Mouse (Mus musculus) hindbrain, embryonic 15.5 days (tissue): ENCODE results near the gene Tmem259. TPM values are rescaled to one million over a fixed set of nuclear protein-coding genes. Genes with fewer than 3 reads are reported as not detected.

Experiments
- ATAC-seq: fragments of 200-750 bp; cut with Nextera tagmentation; 2 replicates; pipeline ENCODE4 v1.8.0; 2017; ENCODE audit warnings: low read depth, moderate number of reproducible peaks, moderate TSS enrichment; ENCODE audit not compliant: low FRiP score
- H3K27ac ChIP-seq: fragments of 300-500 bp; sonication (generic); replicated peaks from 2 replicates; pipeline ENCODE4 v1.5.1; 2015; ENCODE audit warnings: mild to moderate bottlenecking, inconsistent platforms
- H3K27me3 ChIP-seq: fragments of 300-500 bp; sonication (generic); 2 replicates; pipeline ENCODE4 v1.6.1; 2015; ENCODE audit warnings: control low read depth, inconsistent platforms
- H3K36me3 ChIP-seq: fragments of 300-500 bp; sonication (generic); 2 replicates; pipeline ENCODE4 v1.6.1; 2015; ENCODE audit warnings: control low read depth, inconsistent platforms
- H3K4me1 ChIP-seq: fragments of 300-500 bp; sonication (generic); replicated peaks from 2 replicates; pipeline ENCODE4 v1.6.1; 2015; ENCODE audit warnings: control low read depth, inconsistent platforms
- H3K4me2 ChIP-seq: fragments of 300-500 bp; sonication (generic); 2 replicates; pipeline ENCODE4 v1.6.1; 2015; ENCODE audit warnings: moderate library complexity, mild to moderate bottlenecking, inconsistent platforms
- H3K4me3 ChIP-seq: fragments of 300-500 bp; sonication (generic); 2 replicates; pipeline ENCODE4 v1.5.1; 2015; ENCODE audit warnings: mild to moderate bottlenecking, inconsistent platforms
- H3K9ac ChIP-seq: fragments of 300-500 bp; sonication (generic); 2 replicates; pipeline ENCODE4 v1.6.1; 2015; ENCODE audit warnings: inconsistent platforms
- H3K9me3 ChIP-seq: fragments of 300-500 bp; sonication (generic); 2 replicates; pipeline ENCODE4 v1.6.1; 2016; ENCODE audit warnings: control low read depth, inconsistent platforms
- WGBS: fragments of 180-500 bp; shearing (Covaris S2); methylation state at CpG from one replicate; pipeline ENCODE4 v1.1.7; 2015; 5-methylcytosine and 5-hydroxymethylcytosine counted together
- polyA plus RNA-seq: library from polyadenylated mRNA; unstranded; fragments of >200 nt; fragmentation: Nextera tagmentation; extraction: Ambion mirVana; gene quantifications from 2 replicates; pipeline ENCODE4 v1.2.1, GENCODE M21; 2015

Tmem259 gene
- polyA plus RNA-seq, 1 experiment from 2014 or later = 27.3 TPM

GRCm38 (mm10) chr10:79936284-79936910 lies 47.7 kb downstream of the Tmem259 start:
- H3K4me3 ChIP-seq = no peak overlapping the region
- no peak for ATAC-seq
- peaks cover 50% of the 10 kb centered on the region for H3K4me1 ChIP-seq
- 72% methylated on average over 10 of the region's 10 CpGs for WGBS
- 0 out of 2 replicates have a peak, but pooled peaks cover 4% of the 10 kb centered on the region for H3K36me3 ChIP-seq
- no peak overlapping the region for H3K9ac ChIP-seq
- peak overlapping the region; percentile 27; the same call in 1 of the 2 replicates for H3K4me2 ChIP-seq
- H3K27ac ChIP-seq = no peak overlapping the region
- no peaks in the 10 kb centered on the region for H3K9me3 ChIP-seq
- no peaks in the 10 kb centered on the region for H3K27me3 ChIP-seq

- H3K4me1 ChIP-seq = peaks cover 56% of the 10 kb centered on the region
- ATAC-seq = no peak
- H3K9me3 ChIP-seq = no peaks in the 10 kb centered on the region
- no peak overlapping the region for H3K4me2 ChIP-seq
- H3K4me3 ChIP-seq = no peak overlapping the region
- no peak overlapping the region for H3K9ac ChIP-seq
- H3K36me3 ChIP-seq = 0 out of 2 replicates have a peak, but pooled peaks cover 4% of the 10 kb centered on the region
- H3K27ac ChIP-seq = 0 out of 2 replicates have a peak overlapping the region, but pooled peaks have one; percentile 10
- H3K27me3 ChIP-seq = no peaks in the 10 kb centered on the region
- WGBS = 83% methylated on average over 16 of the region's 16 CpGs
Measured at GRCm38 (mm10) chr10:79934794-79935569, 49.1 kb downstream of the Tmem259 start.

DNA sequence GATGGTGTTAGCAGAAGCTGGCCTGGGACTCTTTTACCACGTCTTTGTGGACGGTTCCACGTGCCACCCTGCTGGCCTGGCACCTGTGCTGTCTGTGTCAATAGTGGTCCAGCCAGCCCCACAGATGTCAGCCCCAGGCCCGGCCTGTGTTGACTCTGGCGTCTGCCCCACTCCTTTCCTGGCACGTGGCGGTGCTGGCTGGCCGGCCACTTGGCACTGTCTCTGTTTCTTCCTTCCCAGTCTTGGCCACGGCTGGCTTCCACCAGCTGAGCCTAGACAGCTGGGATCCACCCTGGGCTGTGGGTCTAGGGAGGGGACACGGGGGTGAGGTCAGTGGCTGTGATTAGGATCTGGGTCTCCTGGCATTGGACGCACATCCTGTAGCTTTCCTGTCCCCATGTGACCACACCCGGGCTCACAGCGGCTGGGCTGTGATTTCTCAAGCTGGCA lies 49.8 kb downstream of the Tmem259 start:
- H3K36me3 ChIP-seq = 0 out of 2 replicates have a peak, but pooled peaks cover 4% of the 10 kb centered on the region
- peak; percentile 72 for ATAC-seq
- H3K27ac ChIP-seq = peak overlapping the region; percentile 32; the same call in 1 of the 2 replicates
- H3K9me3 ChIP-seq = no peaks in the 10 kb centered on the region
- H3K9ac ChIP-seq = no peak overlapping the region
- H3K4me3 ChIP-seq = no peak overlapping the region
- H3K4me1 ChIP-seq = peaks cover 63% of the 10 kb centered on the region
- WGBS = 37% methylated on average over 13 of the region's 13 CpGs
- H3K4me2 ChIP-seq = no peak overlapping the region
- H3K27me3 ChIP-seq = no peaks in the 10 kb centered on the region

- H3K27ac ChIP-seq = peak overlapping the region; percentile 32; the same call in 1 of the 2 replicates
Measured at GRCm38 (mm10) chr10:79933861-79934260, 50.3 kb downstream of the Tmem259 start.

GRCm38 (mm10) chr10:79933145-79933679 lies 50.9 kb downstream of the Tmem259 start:
- no peak for ATAC-seq
- H3K4me1 ChIP-seq = peaks cover 71% of the 10 kb centered on the region
- 62% methylated on average over 9 of the region's 9 CpGs for WGBS
- no peaks in the 10 kb centered on the region for H3K9me3 ChIP-seq
- H3K27me3 ChIP-seq = no peaks in the 10 kb centered on the region
- peak overlapping the region; percentile 36 for H3K27ac ChIP-seq
- 0 out of 2 replicates have a peak, but pooled peaks cover 4% of the 10 kb centered on the region for H3K36me3 ChIP-seq
- no peak overlapping the region for H3K4me3 ChIP-seq
- no peak overlapping the region for H3K9ac ChIP-seq
- no peak overlapping the region for H3K4me2 ChIP-seq

More at GRCm38 (mm10) chr10:79933861-79934260, 50.3 kb downstream of the Tmem259 start:
- 17% methylated on average over 6 of the region's 6 CpGs for WGBS
- H3K36me3 ChIP-seq = 0 out of 2 replicates have a peak, but pooled peaks cover 4% of the 10 kb centered on the region
- H3K27me3 ChIP-seq = no peaks in the 10 kb centered on the region
- H3K4me1 ChIP-seq = peaks cover 67% of the 10 kb centered on the region
- no peak for ATAC-seq
- H3K4me3 ChIP-seq = no peak overlapping the region
- H3K9me3 ChIP-seq = no peaks in the 10 kb centered on the region
- no peak overlapping the region for H3K9ac ChIP-seq
- no peak overlapping the region for H3K4me2 ChIP-seq

DNA sequence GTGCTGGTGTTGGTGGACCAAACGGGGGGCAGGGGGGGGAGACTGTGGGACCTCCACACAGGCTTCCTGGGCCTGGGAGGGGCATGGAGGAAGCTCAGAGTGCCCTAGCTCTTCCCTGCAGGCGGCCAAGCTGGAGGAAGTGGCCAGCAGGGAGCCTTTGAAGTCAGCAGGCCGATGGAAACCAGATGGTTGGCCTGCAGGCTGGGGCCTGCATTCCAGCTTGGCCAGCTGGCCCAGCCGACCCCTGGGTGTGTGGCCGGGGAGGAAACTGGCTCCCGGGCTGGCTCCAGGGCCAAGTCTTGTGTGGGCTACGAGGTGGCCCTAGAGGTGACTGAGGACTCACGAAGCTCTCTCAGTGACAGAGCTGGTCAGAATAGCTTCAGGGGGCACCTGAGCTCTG lies 51.4 kb downstream of the Tmem259 start:
- Histone ChIP-seq H3K9ac (no peak overlapping the region), H3K4me3 (no peak overlapping the region), H3K9me3 (no peaks in the 10 kb centered on the region), H3K4me1 (peaks cover 67% of the 10 kb centered on the region), H3K27me3 (no peaks in the 10 kb centered on the region), H3K4me2 (0 out of 2 replicates have a peak overlapping the region, but pooled peaks have one; percentile 11), H3K27ac (peak overlapping the region; percentile 36), H3K36me3 (0 out of 2 replicates have a peak, but pooled peaks cover 4% of the 10 kb centered on the region)
- no peak for ATAC-seq
- 19% methylated on average over 8 of the region's 8 CpGs for WGBS

- Histone ChIP-seq H3K36me3 (0 out of 2 replicates have a peak, but pooled peaks cover 4% of the 10 kb centered on the region), H3K9me3 (no peaks in the 10 kb centered on the region), H3K27me3 (no peaks in the 10 kb centered on the region), H3K4me3 (no peak overlapping the region), H3K27ac (0 out of 2 replicates have a peak overlapping the region, but pooled peaks have one; percentile 36), H3K4me1 (peaks cover 58% of the 10 kb centered on the region), H3K9ac (no peak overlapping the region), H3K4me2 (no peak overlapping the region)
- ATAC-seq = no peak
- 77% methylated on average over 9 of the region's 9 CpGs for WGBS
Measured at GRCm38 (mm10) chr10:79931797-79932196, 52.3 kb downstream of the Tmem259 start.

- H3K4me1 ChIP-seq = peaks cover 59% of the 10 kb centered on the region
- ATAC-seq = no peak
- H3K36me3 ChIP-seq = 0 out of 2 replicates have a peak, but pooled peaks cover 4% of the 10 kb centered on the region
- whole genome bisulfite sequencing = 57% methylated on average over 16 of the region's 16 CpGs
- H3K27ac ChIP-seq = no peak overlapping the region
- H3K4me3 ChIP-seq = no peak overlapping the region
- H3K27me3 ChIP-seq = no peaks in the 10 kb centered on the region
- H3K9ac ChIP-seq = no peak overlapping the region
- H3K4me2 ChIP-seq = peak overlapping the region; percentile 19; the same call in 1 of the 2 replicates
- no peaks in the 10 kb centered on the region for H3K9me3 ChIP-seq
Measured at GRCm38 (mm10) chr10:79930826-79931186, 53.3 kb downstream of the Tmem259 start.

DNA sequence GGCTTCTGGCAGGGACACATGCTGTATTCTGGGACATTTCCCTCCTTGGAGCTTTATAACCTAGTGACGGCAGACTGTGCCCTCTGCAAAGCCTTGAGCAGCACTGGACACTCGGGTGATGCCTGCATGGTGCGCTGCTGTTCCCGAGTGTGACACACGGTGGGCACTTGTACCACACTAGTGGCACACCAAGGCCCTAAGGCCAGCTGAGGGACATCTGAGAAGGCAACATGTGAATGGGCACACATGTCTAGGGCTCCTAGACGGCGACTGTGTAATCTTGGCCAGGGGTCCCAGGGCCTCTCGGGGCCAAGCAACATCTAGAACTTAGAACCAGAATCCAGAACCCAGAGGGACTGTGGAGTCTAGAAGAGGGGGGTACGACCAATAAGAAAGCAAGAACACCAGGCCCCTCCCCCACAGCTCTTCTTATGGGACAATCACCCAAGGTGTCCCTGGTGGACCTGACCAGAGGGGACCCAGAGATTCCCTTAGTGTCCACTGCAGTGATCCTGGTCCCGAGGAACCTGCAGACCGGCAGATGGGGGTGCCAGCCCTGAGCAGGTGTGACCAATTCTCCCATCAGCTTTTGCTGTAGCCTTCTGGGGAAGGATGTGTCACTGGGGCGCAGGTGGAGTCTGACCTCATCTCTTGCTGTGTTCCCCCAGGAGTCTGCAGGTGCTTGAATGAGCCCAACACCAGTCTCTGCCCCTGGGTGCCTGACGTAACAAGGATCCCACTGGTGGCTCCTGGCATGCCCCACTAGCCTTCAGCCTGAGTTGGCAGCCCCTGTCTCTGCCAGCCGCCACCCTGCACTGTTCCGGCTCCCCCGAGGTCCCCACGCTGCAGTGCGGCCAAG lies 53.9 kb downstream of the Tmem259 start:
- Histone ChIP-seq H3K4me2 (peak overlapping the region; percentile 93; the same call in 1 of the 2 replicates), H3K9me3 (no peaks in the 10 kb centered on the region), H3K36me3 (0 out of 2 replicates have a peak, but pooled peaks cover 4% of the 10 kb centered on the region), H3K27ac (no peak overlapping the region; the same call in 1 of the 2 replicates), H3K9ac (no peak overlapping the region), H3K4me1 (peaks cover 64% of the 10 kb centered on the region), H3K27me3 (no peaks in the 10 kb centered on the region), H3K4me3 (no peak overlapping the region)
- 71% methylated on average over 18 of the region's 18 CpGs for WGBS
- no peak for ATAC-seq

DNA sequence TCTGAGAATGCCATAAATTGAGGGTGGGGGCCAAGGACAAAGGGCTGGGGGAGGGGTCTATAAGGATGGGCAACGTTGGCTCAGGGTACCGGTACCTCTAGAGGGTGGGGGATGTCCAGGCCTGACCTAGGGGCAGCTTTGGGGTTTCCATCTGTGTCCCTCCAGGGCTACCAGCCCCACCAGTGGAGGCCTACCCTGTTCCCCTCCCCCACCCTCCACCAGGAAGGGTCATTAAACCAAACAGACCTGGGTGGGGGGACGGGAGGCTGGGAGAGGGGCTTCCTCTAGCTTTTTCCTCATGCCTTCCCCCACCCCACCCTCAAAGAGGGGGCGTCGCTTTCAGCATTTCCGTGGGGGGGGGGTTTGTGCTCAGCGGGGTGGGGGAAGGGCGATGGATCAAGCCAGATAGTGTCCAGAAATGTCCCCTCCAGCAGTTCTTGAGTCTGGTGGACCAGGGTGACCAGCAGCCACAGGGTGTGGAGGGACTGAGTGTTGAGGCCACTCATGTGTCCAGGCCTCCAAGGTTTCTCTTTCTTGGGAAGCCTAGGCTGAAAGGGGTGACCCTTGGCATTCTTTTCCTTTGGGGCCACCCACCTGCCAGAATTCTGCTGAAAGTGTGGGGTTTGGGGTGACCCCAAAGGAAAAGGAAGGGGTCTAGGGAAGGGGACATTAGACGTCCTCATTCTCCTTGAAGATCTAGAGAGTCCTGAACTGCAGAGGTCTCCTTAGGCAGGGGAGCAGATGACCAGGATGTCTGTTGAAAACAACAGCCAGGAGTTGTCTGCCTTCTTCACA lies 55.0 kb downstream of the Tmem259 start:
- Histone ChIP-seq H3K4me1 (peaks cover 61% of the 10 kb centered on the region), H3K9me3 (no peaks in the 10 kb centered on the region), H3K27ac (peak overlapping the region; percentile 92), H3K4me2 (peak overlapping the region; percentile 93), H3K27me3 (0 out of 2 replicates have a peak, but pooled peaks cover 2% of the 10 kb centered on the region), H3K4me3 (peak overlapping the region; percentile 96), H3K9ac (peak overlapping the region; percentile 51), H3K36me3 (0 out of 2 replicates have a peak, but pooled peaks cover 4% of the 10 kb centered on the region)
- 27% methylated on average over 9 of the region's 9 CpGs for WGBS
- no peak for ATAC-seq
